Mouse (Mus musculus): ENCODE data around the gene Slc9b1. TPM values are rescaled to one million over a fixed set of nuclear protein-coding genes. Genes with fewer than 3 reads are reported as not detected.

The Slc9b1 gene
- total and polyA plus RNA-seq, 3 experiments: 0.14 TPM; not detected in 2

GRCm38 (mm10) chr3:135417245-135417644, 69.4 kb downstream of the Slc9b1 start:
- no peak overlapping the region for H3K9ac ChIP-seq (ENCODE audit: control insufficient read depth, low read depth, low read length, poor library complexity, severe bottlenecking)
- no peak overlapping the region for H3K4me3 ChIP-seq (ENCODE audit: control insufficient read depth in 1 of 2, insufficient read depth in 1 of 2, low read depth in 2 of 2, low read length in 2 of 2)
- peaks cover 11 to 18% of the 10 kb centered on the region in 2 experiments for H3K4me1 ChIP-seq (ENCODE audit: control insufficient read depth in 1 of 2, insufficient read depth in 2 of 2, low read length in 2 of 2)
- TF ChIP-seq CTCF (IDR thresholded peaks at IDR 0.05 in 2 of 3, conservative IDR thresholded peaks at IDR 0.05 in 1 of 3; ENCODE audit: control insufficient read depth in 1 of 3, insufficient read depth in 1 of 3, low read depth in 2 of 3, low read length in 3 of 3, poor library complexity in 1 of 3, severe bottlenecking in 1 of 3) (no peak), POLR2AphosphoS5 (IDR thresholded peaks at IDR 0.05; ENCODE audit: borderline replicate concordance, low read depth, low read length) (no peak), GATA1 (IDR thresholded peaks at IDR 0.05; ENCODE audit: low read depth, low read length) (no peak), TCF12 (IDR thresholded peaks at IDR 0.05; ENCODE audit: low read depth, low read length) (no peak), RAD21 (IDR thresholded peaks at IDR 0.05; ENCODE audit: low read depth, low read length) (no peak), ZMIZ1 (IDR thresholded peaks at IDR 0.05; ENCODE audit: low read depth, low read length) (no peak), JUND (IDR thresholded peaks at IDR 0.05; ENCODE audit: low read depth, low read length) (no peak), USF2 (IDR thresholded peaks at IDR 0.05; ENCODE audit: borderline replicate concordance in 1 of 2, insufficient read depth in 1 of 2, low read depth in 1 of 2, low read length in 2 of 2) (no peak), POLR2AphosphoS2 (IDR thresholded peaks at IDR 0.05; ENCODE audit: low read length) (no peak), GABPA (IDR thresholded peaks at IDR 0.05; ENCODE audit: low read depth, low read length) (no peak), ZC3H11A (IDR thresholded peaks at IDR 0.05; ENCODE audit: low read depth, low read length) (no peak), MXI1 (IDR thresholded peaks at IDR 0.05; ENCODE audit: low read depth, low read length) (no peak)
- no peak overlapping the region for H3K27ac ChIP-seq (ENCODE audit: control insufficient read depth, low read depth, low read length)
- H3K9me3 ChIP-seq (replicated peaks; ENCODE audit: insufficient read depth, low read length): no peaks in the 10 kb centered on the region
- no peaks in the 10 kb centered on the region for H3K27me3 ChIP-seq (ENCODE audit: control insufficient read depth in 1 of 2, insufficient read depth in 2 of 2, low read length in 2 of 2)
- H3K36me3 ChIP-seq (ENCODE audit: control insufficient read depth in 1 of 2, insufficient read depth in 2 of 2, low read length in 2 of 2): peaks cover 0 to 23% of the 10 kb centered on the region in 2 experiments
- DNase-seq (ENCODE audit: low read depth, low spot score): no peak
- peaks cover 36% of the 10 kb centered on the region for H3K79me2 ChIP-seq (ENCODE audit: control insufficient read depth, insufficient read depth, low read length, poor library complexity)

DNA sequence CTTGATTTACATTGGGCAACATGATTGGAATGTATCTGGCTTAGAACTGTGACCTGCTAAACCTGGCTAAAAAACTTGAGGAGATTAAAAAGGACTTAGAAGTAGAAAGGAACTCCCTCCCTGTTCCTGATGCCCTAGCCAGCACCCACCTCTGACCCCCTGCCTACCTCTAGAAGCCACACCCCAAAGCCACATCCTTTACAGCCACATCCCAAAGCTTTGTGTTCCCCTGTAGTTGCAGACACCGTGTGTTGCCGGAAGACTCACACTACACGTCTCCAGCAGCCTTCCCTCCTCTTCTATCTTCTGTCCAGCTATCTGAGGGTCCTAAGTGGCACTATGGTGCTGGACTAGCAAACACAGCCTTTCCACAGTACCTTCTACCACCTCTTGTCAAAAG, 70.0 kb downstream of the Slc9b1 start:
- Histone ChIP-seq H3K27ac (ENCODE audit: control insufficient read depth, low read depth, low read length) (no peak overlapping the region), H3K4me3 (ENCODE audit: control insufficient read depth in 1 of 2, insufficient read depth in 1 of 2, low read depth in 2 of 2, low read length in 2 of 2) (no peak overlapping the region), H3K9me3 (replicated peaks; ENCODE audit: insufficient read depth, low read length) (no peaks in the 10 kb centered on the region), H3K36me3 (ENCODE audit: control insufficient read depth in 1 of 2, insufficient read depth in 2 of 2, low read length in 2 of 2) (peaks cover 0 to 23% of the 10 kb centered on the region in 2 experiments), H3K9ac (ENCODE audit: control insufficient read depth, low read depth, low read length, poor library complexity, severe bottlenecking) (no peak overlapping the region), H3K27me3 (ENCODE audit: control insufficient read depth in 1 of 2, insufficient read depth in 2 of 2, low read length in 2 of 2) (no peaks in the 10 kb centered on the region), H3K4me1 (ENCODE audit: control insufficient read depth in 1 of 2, insufficient read depth in 2 of 2, low read length in 2 of 2) (peaks cover 11 to 18% of the 10 kb centered on the region in 2 experiments), H3K79me2 (ENCODE audit: control insufficient read depth, insufficient read depth, low read length, poor library complexity) (peaks cover 38% of the 10 kb centered on the region)
- no peak for DNase-seq (ENCODE audit: low read depth, low spot score)
- no peak for TF ChIP-seq MAX (IDR thresholded peaks at IDR 0.05; ENCODE audit: low read length)
- no peak for TF ChIP-seq ZNF384 (IDR thresholded peaks at IDR 0.05; ENCODE audit: low read depth, low read length)
- TF ChIP-seq CTCF (IDR thresholded peaks at IDR 0.05 in 2 of 3, conservative IDR thresholded peaks at IDR 0.05 in 1 of 3; ENCODE audit: control insufficient read depth in 1 of 3, insufficient read depth in 1 of 3, low read depth in 2 of 3, low read length in 3 of 3, poor library complexity in 1 of 3, severe bottlenecking in 1 of 3): no peak
- TF ChIP-seq MEF2A (IDR thresholded peaks at IDR 0.05; ENCODE audit: extremely low read depth, insufficient replicate concordance, low read depth, low read length, poor library complexity, severe bottlenecking): no peak
- no peak for TF ChIP-seq ZMIZ1 (IDR thresholded peaks at IDR 0.05; ENCODE audit: low read depth, low read length)
- no peak for TF ChIP-seq ETS1 (IDR thresholded peaks at IDR 0.05; ENCODE audit: low read depth, low read length)
